Comparison of ENCODE assay signal across 35 mouse cellular contexts in genomic region chr9:58789476-58789875, GRCm38 (mm10). TPM values are rescaled to one million over a fixed set of nuclear protein-coding genes. Genes with fewer than 3 reads are reported as not detected.
"Had no signal": no experiment of that assay in that cellular context is flagged by ENCODE, and none has a peak within 500 bp of the region (broad histone marks: within the 10 kb centered on the region; RNA-seq: fewer than 3 reads in every experiment).

No protein-coding gene starts in this region.

- H3K4me3 ChIP-seq: limb, embryonic 10.5 days; limb, embryonic 12.5 days; limb, embryonic 13.5 days; limb, embryonic 15.5 days; liver, embryonic 12.5 days; liver, embryonic 13.5 days; liver, embryonic 15.5 days; lung, embryonic 15.5 days; megakaryocyte, embryonic 14.5 days; midbrain, embryonic 10.5 days; midbrain, embryonic 12.5 days; midbrain, embryonic 13.5 days; midbrain, embryonic 15.5 days; myocyte; neural tube, embryonic 12.5 days had no signal

- DNase-seq: liver; liver, embryonic 13.5 days; liver, postnatal 0 days; lung, adult 18-20 months; lung, adult 2 months; lung, embryonic 14.5 days; lung, postnatal 10 days; lung, postnatal 14 days; lung, postnatal 36 days; lung, postnatal 4 days; midbrain, embryonic 14.5 days had no signal

- H3K27me3 ChIP-seq: limb, embryonic 12.5 days; limb, embryonic 13.5 days; limb, embryonic 15.5 days; liver, embryonic 13.5 days; liver, embryonic 15.5 days; lung, embryonic 15.5 days; midbrain, embryonic 12.5 days; midbrain, embryonic 13.5 days; midbrain, embryonic 15.5 days; neural tube, embryonic 12.5 days had no signal

- H3K4me1 ChIP-seq: limb, embryonic 10.5 days; limb, embryonic 12.5 days; limb, embryonic 13.5 days; limb, embryonic 15.5 days; liver, embryonic 12.5 days; liver, embryonic 13.5 days; liver, embryonic 15.5 days; lung, embryonic 15.5 days; megakaryocyte, embryonic 14.5 days; midbrain, embryonic 12.5 days; midbrain, embryonic 13.5 days; midbrain, embryonic 15.5 days; neural tube, embryonic 12.5 days had no signal

- H3K27ac ChIP-seq: limb, embryonic 10.5 days; limb, embryonic 12.5 days; limb, embryonic 13.5 days; limb, embryonic 15.5 days; liver, embryonic 12.5 days; liver, embryonic 13.5 days; liver, embryonic 14.5 days; liver, embryonic 15.5 days; lung, embryonic 15.5 days; macrophage; midbrain, embryonic 10.5 days; midbrain, embryonic 12.5 days; midbrain, embryonic 13.5 days; midbrain, embryonic 15.5 days; neural tube, embryonic 12.5 days had no signal

RNA-seq across cellular contexts. Expression of gene Hcn4, which starts 33.7 kb away (rescaled TPM):
- total RNA-seq: liver, adult 2 months; megakaryocyte progenitor cell, adult 5-6 weeks; megakaryocyte, adult 5-6 weeks; megakaryocyte-erythroid progenitor cell, adult 5-6 weeks; monocyte, adult 5-6 weeks had no signal
- polyA plus RNA-seq: liver, adult 2 months; liver, embryonic 13.5 days; liver, embryonic 15.5 days; liver, embryonic 16.5 days; liver, postnatal 0 days; macrophage had no signal

RNA-seq across cellular contexts. Expression of gene Rec114, which starts 45.7 kb away (rescaled TPM):
- total RNA-seq: left cerebral cortex, postnatal 14 days; left cerebral cortex, postnatal 25 days had no signal
- polyA plus RNA-seq: macrophage had no signal
